Mouse (Mus musculus) liver, adult 2 months (tissue): ENCODE measurements around the gene Gm10322. TPM values are rescaled to one million over a fixed set of nuclear protein-coding genes. Genes with fewer than 3 reads are reported as not detected.

Source experiments
- DNase-seq: peaks from one replicate; pipeline ENCODE4 v3.0.0-alpha.2; 2011; ENCODE audit warnings: low read depth, low spot score; ENCODE audit errors: extremely low read depth
- H3K27ac ChIP-seq: fragments of 200-500 bp; replicated peaks from 2 replicates; pipeline ENCODE4 v1.5.1; 2012; ENCODE audit warnings: low read depth, mild to moderate bottlenecking, control low read depth, inconsistent platforms, low read length; ENCODE audit not compliant: insufficient read depth
- H3K27me3 ChIP-seq: fragments of 200-500 bp; 2 replicates; pipeline ENCODE4 v1.6.1; 2012; ENCODE audit warnings: mild to moderate bottlenecking, moderate library complexity, low read length, inconsistent platforms; ENCODE audit not compliant: control insufficient read depth, insufficient read depth
- H3K36me3 ChIP-seq: fragments of 200-500 bp; 2 replicates; pipeline ENCODE4 v1.6.1; 2012; ENCODE audit warnings: low read length, inconsistent platforms; ENCODE audit not compliant: control insufficient read depth, insufficient read depth
- H3K4me1 ChIP-seq: fragments of 200-500 bp; 2 replicates; pipeline ENCODE4 v1.6.1; 2011; ENCODE audit warnings: low read length; ENCODE audit not compliant: control insufficient read depth, insufficient read depth
- H3K4me3 ChIP-seq: fragments of 200-500 bp; 2 replicates; pipeline ENCODE4 v1.5.1; 2011; ENCODE audit warnings: low read depth, mild to moderate bottlenecking, control low read depth, low read length, moderate library complexity; ENCODE audit not compliant: insufficient read depth
- H3K79me2 ChIP-seq: fragments of 200-500 bp; 2 replicates; pipeline ENCODE4 v1.6.1; 2012; ENCODE audit warnings: inconsistent platforms, mild to moderate bottlenecking, low read length, moderate library complexity; ENCODE audit not compliant: control insufficient read depth, insufficient read depth
- H3K9ac ChIP-seq: fragments of 200-500 bp; 2 replicates; pipeline ENCODE4 v1.6.1; 2012; ENCODE audit warnings: low read depth, mild to moderate bottlenecking, control low read depth, inconsistent platforms, low read length
- CTCF ChIP-seq: fragments of 200-500 bp; IDR thresholded peaks from 2 replicates; pipeline ENCODE4 v1.5.1; 2011; ENCODE audit warnings: low read depth, low read length, control low read depth
- POLR2A ChIP-seq: fragments of 200-500 bp; IDR thresholded peaks from 2 replicates; pipeline ENCODE4 v1.6.1; 2011; ENCODE audit warnings: low read length, control low read depth; ENCODE audit not compliant: insufficient read depth; ENCODE audit errors: extremely low read depth
- WGBS: fragments of 180-500 bp; shearing (Covaris S2); methylation state at CpG from one replicate; pipeline ENCODE4 v1.1.7; 2018; 5-methylcytosine and 5-hydroxymethylcytosine counted together
- polyA plus RNA-seq: library from polyadenylated mRNA; depleted of rRNA; stranded (reverse); fragments of >200 nt; gene quantifications from 2 replicates; pipeline ENCODE4 v1.2.3, GENCODE M21; 2012
- total RNA-seq: library from RNA; depleted of rRNA; stranded (reverse); fragments of >200 nt; gene quantifications from 2 replicates; pipeline ENCODE4 v1.2.3, GENCODE M21; 2014

Gene Gm10322
- total and polyA plus RNA-seq, 2 experiments: not detected

DNA sequence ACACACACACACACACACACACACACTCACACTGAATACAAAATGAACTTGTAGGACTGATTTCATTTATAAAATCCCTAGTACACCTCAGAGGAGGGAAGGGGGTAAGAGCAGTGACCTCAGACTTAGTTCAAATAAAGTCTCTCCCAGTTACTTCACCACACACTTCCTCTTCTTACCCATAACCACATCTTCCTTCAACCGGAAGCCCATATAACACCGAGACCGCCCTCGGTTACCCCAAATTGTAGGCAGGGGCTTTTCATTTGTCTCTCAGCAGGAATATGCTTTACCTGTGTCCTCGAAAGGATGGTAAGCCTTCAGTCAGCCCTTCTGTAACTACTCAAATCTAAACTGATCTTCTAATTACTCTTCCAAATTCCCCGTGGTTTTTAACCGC is 26.4 kb upstream of the Gm10322 start:
- 84% methylated on average over 7 of the region's 7 CpGs for WGBS
- TF ChIP-seq CTCF (no peak), POLR2A (no peak)
- Histone ChIP-seq H3K4me1 (no peaks in the 10 kb centered on the region), H3K79me2 (peaks cover 7% of the 10 kb centered on the region; the same call in 1 of the 2 replicates), H3K36me3 (no peaks in the 10 kb centered on the region), H3K4me3 (no peak overlapping the region), H3K27me3 (no peaks in the 10 kb centered on the region), H3K27ac (no peak overlapping the region), H3K9ac (no peak overlapping the region)
- DNase-seq: no peak

GRCm38 (mm10) chr10:59589856-59590255 is 26.0 kb upstream of the Gm10322 start:
- Histone ChIP-seq H3K27ac (no peak overlapping the region), H3K4me3 (no peak overlapping the region), H3K79me2 (peaks cover 7% of the 10 kb centered on the region; the same call in 1 of the 2 replicates), H3K27me3 (no peaks in the 10 kb centered on the region), H3K36me3 (no peaks in the 10 kb centered on the region), H3K9ac (no peak overlapping the region), H3K4me1 (no peaks in the 10 kb centered on the region)
- no peak for DNase-seq
- WGBS: 93% methylated on average over 13 of the region's 13 CpGs
- TF ChIP-seq POLR2A (no peak), CTCF (no peak)

GRCm38 (mm10) chr10:59590606-59591005 is 25.3 kb upstream of the Gm10322 start:
- Histone ChIP-seq H3K9ac (no peak overlapping the region), H3K27me3 (no peaks in the 10 kb centered on the region), H3K4me3 (no peak overlapping the region), H3K79me2 (peaks cover 7% of the 10 kb centered on the region; the same call in 1 of the 2 replicates), H3K36me3 (no peaks in the 10 kb centered on the region), H3K4me1 (no peaks in the 10 kb centered on the region), H3K27ac (no peak overlapping the region)
- 98% methylated on average over 9 of the region's 9 CpGs for WGBS
- TF ChIP-seq POLR2A (no peak), CTCF (no peak)
- no peak for DNase-seq

DNA sequence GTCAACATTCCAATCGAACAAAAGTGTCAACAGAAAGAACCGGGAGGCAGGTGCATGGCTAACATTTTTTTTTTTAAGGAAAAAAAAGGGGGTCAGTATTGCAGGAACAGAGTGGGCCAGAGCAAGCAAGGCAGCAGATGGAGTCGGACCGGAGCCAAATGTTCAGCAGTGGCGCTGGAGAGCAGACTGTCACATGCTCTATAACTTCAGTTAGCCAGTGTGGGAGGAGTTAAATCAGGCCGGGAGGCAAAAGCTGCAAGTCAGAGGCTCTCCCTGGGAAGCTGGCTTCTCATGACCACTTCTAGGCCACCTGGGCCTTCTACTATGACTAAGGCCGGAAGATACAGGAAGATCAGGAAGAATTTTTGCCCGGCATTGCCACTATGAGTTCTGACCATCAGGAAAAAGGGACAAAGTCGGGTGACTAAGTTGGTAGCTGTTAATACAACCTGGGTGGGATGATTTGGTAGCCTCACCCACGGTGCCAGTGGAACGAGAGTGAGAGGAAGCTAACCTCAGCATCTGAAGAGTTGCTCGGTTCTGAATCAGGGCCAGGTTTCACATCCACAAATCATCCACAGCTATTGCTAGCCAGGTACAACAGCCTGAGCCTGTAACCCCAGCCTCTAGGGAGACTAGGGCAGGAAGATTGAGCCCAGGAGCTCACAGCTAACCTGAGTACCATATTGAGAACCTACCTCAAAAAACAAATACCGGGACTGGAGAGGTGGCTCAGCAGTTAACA is 21.9 kb upstream of the Gm10322 start:
- TF ChIP-seq POLR2A: no peak
- TF ChIP-seq CTCF: no peak

GRCm38 (mm10) chr10:59600516-59600915 is 15.3 kb upstream of the Gm10322 start:
- Histone ChIP-seq H3K27me3 (no peaks in the 10 kb centered on the region), H3K4me1 (no peaks in the 10 kb centered on the region), H3K4me3 (no peak overlapping the region), H3K9ac (no peak overlapping the region), H3K36me3 (peaks cover 2% of the 10 kb centered on the region; the same call in 1 of the 2 replicates), H3K79me2 (peaks cover 17% of the 10 kb centered on the region; the same call in 1 of the 2 replicates), H3K27ac (no peak overlapping the region)
- TF ChIP-seq CTCF: no peak
- no peak for TF ChIP-seq POLR2A
- DNase-seq: no peak
- 87% methylated on average over 8 of the region's 8 CpGs for WGBS

More for the DNA sequence above, 21.9 kb upstream of the Gm10322 start:
- Histone ChIP-seq H3K9ac (no peak overlapping the region), H3K27me3 (no peaks in the 10 kb centered on the region), H3K27ac (no peak overlapping the region), H3K4me1 (no peaks in the 10 kb centered on the region), H3K79me2 (peaks cover 10% of the 10 kb centered on the region; the same call in 1 of the 2 replicates), H3K36me3 (no peaks in the 10 kb centered on the region), H3K4me3 (no peak overlapping the region)
- 74% methylated on average over 13 of the region's 13 CpGs for WGBS
- peak; percentile 19 for DNase-seq

DNA sequence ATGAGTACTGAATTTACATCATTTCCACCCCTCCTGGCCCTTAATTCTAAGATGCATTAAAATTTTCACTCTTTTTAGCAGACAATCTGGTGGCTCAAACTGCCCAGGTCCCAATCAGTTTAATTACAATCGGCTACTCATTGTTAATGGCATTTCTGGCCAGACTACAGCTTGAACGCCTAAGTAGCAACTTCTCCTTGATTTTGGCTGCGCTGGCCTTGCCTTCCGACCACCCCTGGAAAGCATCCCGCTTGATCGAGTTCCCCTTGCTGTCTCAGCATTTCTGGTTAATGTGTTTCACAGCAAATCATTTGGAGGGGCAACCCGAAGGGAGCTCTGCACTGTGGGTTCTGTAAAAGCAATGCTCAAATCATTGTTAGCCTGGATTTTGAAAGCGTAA is 13.8 kb upstream of the Gm10322 start:
- Histone ChIP-seq H3K27ac (no peak overlapping the region), H3K9ac (no peak overlapping the region), H3K79me2 (peaks cover 17% of the 10 kb centered on the region; the same call in 1 of the 2 replicates), H3K4me3 (no peak overlapping the region), H3K4me1 (no peaks in the 10 kb centered on the region), H3K36me3 (peaks cover 2% of the 10 kb centered on the region; the same call in 1 of the 2 replicates), H3K27me3 (no peaks in the 10 kb centered on the region)
- no peak for DNase-seq
- 80% methylated on average over 8 of the region's 8 CpGs for WGBS
- TF ChIP-seq POLR2A: no peak
- TF ChIP-seq CTCF: no peak
